Mouse (Mus musculus): ENCODE measurements around the gene Syt17. TPM values are rescaled to one million over a fixed set of nuclear protein-coding genes. Genes with fewer than 3 reads are reported as not detected.

Gene Syt17
- polyA plus RNA-seq, 1 experiment from 2014 or later = 18.6 TPM

- no peak for ATAC-seq (ENCODE audit: low FRiP score)
- no peak overlapping the region for H3K27ac ChIP-seq
Measured at GRCm38 (mm10) chr7:118346943-118347342, 101.1 kb downstream of the Syt17 start.

GRCm38 (mm10) chr7:118346432-118346831, 101.6 kb downstream of the Syt17 start:
- Histone ChIP-seq H3K9ac (no peak overlapping the region), H3K4me3 (replicated peaks; ENCODE audit: low read length) (no peak overlapping the region), H3K27me3 (ENCODE audit: control insufficient read depth, insufficient read depth, low read length) (no peaks in the 10 kb centered on the region), H3K9me3 (ENCODE audit: control insufficient read depth, low read length) (no peaks in the 10 kb centered on the region), H3K27ac (no peak overlapping the region), H3K36me3 (replicated peaks; ENCODE audit: control insufficient read depth, insufficient read depth) (no peaks in the 10 kb centered on the region), H3K4me1 (replicated peaks; ENCODE audit: control insufficient read depth, insufficient read depth, low read length) (no peaks in the 10 kb centered on the region), H3K4me2 (replicated peaks) (no peak overlapping the region)
- no peak for ATAC-seq (ENCODE audit: low FRiP score)
- DNase-seq (ENCODE audit: low spot score) = no peak
- WGBS = 70% methylated on average over 2 of the region's 2 CpGs

More at GRCm38 (mm10) chr7:118346943-118347342, 101.1 kb downstream of the Syt17 start:
- no peak overlapping the region for H3K9ac ChIP-seq
- H3K4me1 ChIP-seq (replicated peaks; ENCODE audit: control insufficient read depth, insufficient read depth, low read length) = no peaks in the 10 kb centered on the region
- no peaks in the 10 kb centered on the region for H3K9me3 ChIP-seq (ENCODE audit: control insufficient read depth, low read length)
- no peaks in the 10 kb centered on the region for H3K27me3 ChIP-seq (ENCODE audit: control insufficient read depth, insufficient read depth, low read length)
- 85% methylated on average over 2 of the region's 2 CpGs for WGBS
- no peak overlapping the region for H3K4me3 ChIP-seq (replicated peaks; ENCODE audit: low read length)
- H3K4me2 ChIP-seq (replicated peaks) = no peak overlapping the region
- no peaks in the 10 kb centered on the region for H3K36me3 ChIP-seq (replicated peaks; ENCODE audit: control insufficient read depth, insufficient read depth)
- no peak for DNase-seq (ENCODE audit: low spot score)

DNA sequence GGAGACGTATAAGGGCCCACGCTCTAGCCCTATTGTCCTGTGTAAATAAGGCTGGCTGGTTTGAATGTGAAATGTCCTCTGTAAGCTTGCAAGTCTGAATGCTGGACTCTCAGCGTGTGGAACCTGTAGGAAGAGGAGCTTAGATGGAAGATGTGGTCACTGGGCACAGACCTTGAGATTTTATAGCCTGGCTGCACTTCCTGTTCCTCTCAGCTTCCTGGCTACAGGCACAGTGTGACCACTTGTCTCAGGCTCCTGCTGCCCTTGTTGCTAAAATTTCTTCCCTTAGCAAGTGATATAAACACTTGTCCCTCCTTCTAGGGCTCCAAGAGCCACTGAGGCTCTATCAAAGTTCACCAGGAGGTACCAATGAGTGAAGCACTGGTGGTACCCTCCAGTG, 102.6 kb downstream of the Syt17 start:
- no peak overlapping the region for H3K4me2 ChIP-seq (replicated peaks)
- H3K36me3 ChIP-seq (replicated peaks; ENCODE audit: control insufficient read depth, insufficient read depth) = no peaks in the 10 kb centered on the region
- 80% methylated on average over 3 of the region's 3 CpGs for WGBS
- no peak overlapping the region for H3K9ac ChIP-seq
- H3K27ac ChIP-seq = no peak overlapping the region
- no peak for DNase-seq (ENCODE audit: low spot score)
- H3K27me3 ChIP-seq (ENCODE audit: control insufficient read depth, insufficient read depth, low read length) = no peaks in the 10 kb centered on the region
- no peaks in the 10 kb centered on the region for H3K4me1 ChIP-seq (replicated peaks; ENCODE audit: control insufficient read depth, insufficient read depth, low read length)
- H3K4me3 ChIP-seq (replicated peaks; ENCODE audit: low read length) = no peak overlapping the region
- no peak for ATAC-seq (ENCODE audit: low FRiP score)
- no peaks in the 10 kb centered on the region for H3K9me3 ChIP-seq (ENCODE audit: control insufficient read depth, low read length)

DNA sequence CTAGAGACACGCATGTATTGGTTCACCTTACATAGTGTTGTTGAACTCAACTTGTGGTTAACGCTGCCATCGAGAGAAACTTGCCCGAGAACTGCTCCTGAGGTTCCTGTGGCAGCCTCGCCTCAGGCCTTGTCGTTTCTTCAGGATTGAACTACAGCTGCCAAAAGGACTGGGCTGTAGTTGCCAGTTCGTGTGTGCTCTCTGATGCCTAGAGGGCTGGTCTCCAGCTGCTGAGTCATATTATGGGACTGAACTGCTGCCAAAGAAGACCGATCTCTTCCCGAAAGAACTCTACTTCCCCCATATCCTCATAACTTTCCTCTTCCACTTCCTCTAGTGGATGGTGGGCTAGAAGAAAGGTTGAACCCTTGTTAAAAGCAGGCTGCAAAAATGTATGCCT, 103.3 kb downstream of the Syt17 start:
- H3K9ac ChIP-seq = no peak overlapping the region
- no peaks in the 10 kb centered on the region for H3K9me3 ChIP-seq (ENCODE audit: control insufficient read depth, low read length)
- 90% methylated on average over 9 of the region's 9 CpGs for WGBS
- H3K4me2 ChIP-seq (replicated peaks) = no peak overlapping the region
- DNase-seq (ENCODE audit: low spot score) (no peak), ATAC-seq (ENCODE audit: low FRiP score) (no peak)
- H3K27me3 ChIP-seq (ENCODE audit: control insufficient read depth, insufficient read depth, low read length) = no peaks in the 10 kb centered on the region
- H3K4me3 ChIP-seq (replicated peaks; ENCODE audit: low read length) = no peak overlapping the region
- no peaks in the 10 kb centered on the region for H3K4me1 ChIP-seq (replicated peaks; ENCODE audit: control insufficient read depth, insufficient read depth, low read length)
- H3K27ac ChIP-seq = no peak overlapping the region
- H3K36me3 ChIP-seq (replicated peaks; ENCODE audit: control insufficient read depth, insufficient read depth) = no peaks in the 10 kb centered on the region

Other genes with a start within 250 kb of the Syt17 start
- 27.8 and 28.6 TPM in 2 replicates for gene Smg1, start 204.6 kb downstream of the Syt17 start, polyA plus RNA-seq (2014; fragmentation: Nextera tagmentation; extraction: Ambion mirVana)
- gene Itpripl2, start 43.8 kb upstream of the Syt17 start, polyA plus RNA-seq (2014; fragmentation: Nextera tagmentation; extraction: Ambion mirVana) = 0.56 and 0.84 TPM in 2 replicates
- 102 and 113 TPM in 2 replicates for gene Coq7, start 85.1 kb upstream of the Syt17 start, polyA plus RNA-seq (2014; fragmentation: Nextera tagmentation; extraction: Ambion mirVana)
- gene Tmc7, start 136.5 kb upstream of the Syt17 start, polyA plus RNA-seq (2014; fragmentation: Nextera tagmentation; extraction: Ambion mirVana) = 7.5 and 8.6 TPM in 2 replicates
- gene Tmc5, start 149.1 kb upstream of the Syt17 start, polyA plus RNA-seq (2014; fragmentation: Nextera tagmentation; extraction: Ambion mirVana) = 0.20 and 0.47 TPM in 2 replicates